Mouse (Mus musculus) right cerebral cortex, adult 18-20 months (tissue): Measurements from ENCODE around the gene Pigc.

Experiments
- DNase-seq: peaks from one replicate; pipeline ENCODE4 v3.0.0; 2022; ENCODE audit warnings: mixed read lengths

Gene Pigc

GRCm38 (mm10) chr1:162008631-162009067 is 39.7 kb downstream of the Pigc start:
- DNase-seq: no peak

- no peak for DNase-seq
These were observed 40.1 kb downstream of the Pigc start for GRCm38 (mm10) chr1:162009086-162009485.

GRCm38 (mm10) chr1:162011523-162012245 is 42.7 kb downstream of the Pigc start:
- no peak for DNase-seq

GRCm38 (mm10) chr1:162013561-162013960 is 44.6 kb downstream of the Pigc start:
- DNase-seq: no peak

- no peak for DNase-seq
These were observed 46.4 kb downstream of the Pigc start for GRCm38 (mm10) chr1:162015247-162015862.

- DNase-seq: no peak
These were observed 48.0 kb downstream of the Pigc start for GRCm38 (mm10) chr1:162016982-162017381.

GRCm38 (mm10) chr1:162017975-162018600 is 49.1 kb downstream of the Pigc start:
- DNase-seq: no peak

- no peak for DNase-seq
These were observed 49.6 kb downstream of the Pigc start for GRCm38 (mm10) chr1:162018601-162018977.

GRCm38 (mm10) chr1:162020303-162020731 is 51.3 kb downstream of the Pigc start:
- DNase-seq: no peak

- DNase-seq: no peak
These were observed 51.8 kb downstream of the Pigc start for GRCm38 (mm10) chr1:162020766-162021165.
